Mouse (Mus musculus): ENCODE measurements around the gene Steap1. TPM values are rescaled to one million over a fixed set of nuclear protein-coding genes. Genes with fewer than 3 reads are reported as not detected.

Steap1 gene
- total RNA-seq, 2 experiments from 2014 or later: 13.2 to 16.7 TPM

- no peak for DNase-seq (ENCODE audit: low spot score in 2 of 2)
Measured at GRCm38 (mm10) chr5:5688945-5689540, 60.1 kb downstream of the Steap1 start.

- no peak for DNase-seq (ENCODE audit: low spot score in 2 of 2)
Measured at GRCm38 (mm10) chr5:5688228-5688627, 60.9 kb downstream of the Steap1 start.

GRCm38 (mm10) chr5:5686973-5687372 lies 62.2 kb downstream of the Steap1 start:
- DNase-seq (ENCODE audit: low spot score in 2 of 2): no peak

Other genes with a start within 250 kb of the Steap1 start
- 10 to 100 TPM; 21.3 to 23.6 TPM for gene Cldn12, start 234.4 kb downstream of the Steap1 start, total RNA-seq (2021)
- 10 to 100 TPM; 22.8 to 23.8 TPM for gene Gtpbp10, start 189.8 kb downstream of the Steap1 start, total RNA-seq (2021)
- under 1 TPM in 1 of 2 experiments, not detected in 1; 0.39 TPM for gene Gm8773, start 175.5 kb downstream of the Steap1 start, total RNA-seq (2021)
- gene Cfap69, start 85.1 kb downstream of the Steap1 start, total RNA-seq (2021): 1 to 10 TPM; 6.0 to 7.3 TPM
- gene Steap2, start 54.7 kb downstream of the Steap1 start, total RNA-seq (2021): 10 to 100 TPM; 21.2 to 26.7 TPM